Mouse (Mus musculus) heart, adult 18-20 months (tissue): ENCODE results near the gene Bcar3. TPM values are rescaled to one million over a fixed set of nuclear protein-coding genes. Genes with fewer than 3 reads are reported as not detected.

Experiments used
- DNase-seq, 2 experiments: peaks; one replicate each; pipeline ENCODE4 v3.0.0; 2021 to 2022; ENCODE audit warnings: mixed read lengths in 1 of 2
- total RNA-seq, 2 experiments: library from RNA; stranded (reverse); gene quantifications; 2 replicates each; pipeline ENCODE4 v1.2.3; 2021

Bcar3 gene
- total RNA-seq, 2 experiments from 2014 or later, result 7.0 to 9.5 TPM

DNA sequence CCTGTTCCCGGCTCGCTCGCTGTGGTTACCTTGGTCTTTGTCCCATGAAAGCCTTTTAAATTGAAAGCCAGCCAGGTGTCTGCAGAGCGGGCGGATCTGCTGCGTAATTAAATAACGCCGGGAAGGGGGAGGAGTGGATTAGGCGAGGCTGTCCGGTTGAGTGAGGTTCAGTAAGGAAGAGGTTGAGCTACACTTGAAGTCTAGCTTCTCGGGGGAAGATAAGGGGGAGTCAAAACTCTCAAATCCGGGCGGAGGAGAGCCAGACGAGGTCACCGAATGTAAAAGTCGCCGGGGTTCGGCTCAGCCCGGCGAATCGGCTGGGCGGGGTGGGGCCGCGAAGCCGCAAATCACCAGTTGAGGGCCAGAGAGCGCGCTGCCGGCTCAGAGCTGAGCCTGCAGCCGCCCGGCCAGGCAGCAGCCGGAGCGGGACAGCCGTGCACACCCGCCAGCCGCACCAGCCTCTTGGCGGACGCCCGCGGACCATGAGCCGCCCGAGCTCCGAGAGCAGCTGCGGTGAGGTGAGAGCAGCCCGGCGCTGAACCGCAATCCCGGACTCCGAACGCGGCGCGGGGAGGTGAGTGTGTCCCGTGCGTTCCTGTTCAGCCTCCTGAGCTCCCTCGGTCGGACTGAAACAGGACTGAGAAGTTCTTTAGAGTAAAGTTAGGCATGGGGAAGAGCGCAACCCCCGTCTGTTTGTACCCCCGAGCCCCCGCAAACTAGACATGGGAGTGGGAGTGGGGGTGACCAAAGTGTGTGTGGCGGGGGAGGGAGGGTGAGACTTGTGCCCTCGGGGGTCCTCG lies 125.9 kb downstream of the Bcar3 start:
- DNase-seq, result peak; percentile 84 to 87

DNA sequence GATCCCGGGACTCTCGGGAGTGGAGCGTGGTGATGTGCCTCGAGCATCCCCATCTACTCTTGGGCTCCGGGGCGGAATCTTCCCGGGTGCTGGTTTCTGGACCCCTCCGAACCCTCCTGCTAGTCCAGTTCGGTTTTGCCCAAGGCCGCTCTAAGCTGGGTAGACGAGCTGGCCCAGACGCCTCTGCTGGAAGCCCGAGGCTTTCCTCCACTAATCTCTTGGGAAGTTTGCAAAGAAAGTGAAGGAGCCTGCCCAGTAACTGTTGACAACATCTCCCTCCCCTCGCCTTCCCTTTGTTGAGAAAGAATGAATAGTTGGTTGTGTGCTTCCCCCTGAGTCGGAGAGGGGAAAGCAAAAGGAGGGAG lies 126.5 kb downstream of the Bcar3 start:
- peak; percentile 43 to 54 for DNase-seq

- no peak for DNase-seq
Measured at GRCm38 (mm10) chr3:122421042-122421702, 127.2 kb downstream of the Bcar3 start.

DNA sequence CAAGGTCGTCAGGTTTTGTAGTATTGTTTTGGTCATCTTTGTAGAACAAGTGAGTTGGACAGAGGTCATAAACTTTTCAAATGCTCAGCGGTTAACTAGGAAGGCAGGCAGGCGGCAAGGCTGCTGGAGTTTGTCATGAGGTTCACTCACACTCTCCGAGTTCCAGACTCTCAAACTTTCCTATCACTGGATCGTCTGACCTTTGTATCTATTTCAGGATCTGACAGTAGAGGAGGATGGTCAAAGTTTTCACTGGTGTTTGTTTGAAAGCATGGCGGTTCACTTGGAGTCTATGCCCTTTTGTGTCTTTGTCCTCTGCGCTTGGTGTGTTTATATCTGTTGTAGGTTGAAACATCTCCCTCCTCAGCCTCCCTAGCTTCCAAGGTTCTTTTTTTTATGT lies 127.9 kb downstream of the Bcar3 start:
- no peak for DNase-seq

- peak in 1 of 2 experiments; percentile 14 for DNase-seq
Measured at GRCm38 (mm10) chr3:122422276-122422675, 128.3 kb downstream of the Bcar3 start.

DNA sequence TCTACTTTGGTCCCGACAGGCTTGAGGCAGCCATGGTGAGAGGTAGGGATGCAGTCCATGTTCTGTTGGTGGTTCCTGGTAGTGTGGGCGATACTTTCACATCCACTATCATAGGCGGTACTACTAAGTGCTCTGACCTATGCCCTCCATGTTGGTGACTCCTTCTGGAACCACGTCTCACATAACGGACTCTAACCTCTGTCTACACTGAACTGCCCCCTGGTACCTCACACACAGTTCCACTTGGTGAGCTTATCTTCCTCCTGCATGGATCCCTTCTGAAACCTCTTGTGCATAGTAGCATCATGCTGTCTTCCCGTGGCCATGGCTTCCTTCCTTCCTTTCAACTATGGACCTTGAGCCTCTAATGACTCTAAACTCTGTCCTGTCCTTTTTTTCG lies 129.7 kb downstream of the Bcar3 start:
- no peak for DNase-seq

GRCm38 (mm10) chr3:122428325-122428821 lies 134.4 kb downstream of the Bcar3 start:
- no peak for DNase-seq

DNA sequence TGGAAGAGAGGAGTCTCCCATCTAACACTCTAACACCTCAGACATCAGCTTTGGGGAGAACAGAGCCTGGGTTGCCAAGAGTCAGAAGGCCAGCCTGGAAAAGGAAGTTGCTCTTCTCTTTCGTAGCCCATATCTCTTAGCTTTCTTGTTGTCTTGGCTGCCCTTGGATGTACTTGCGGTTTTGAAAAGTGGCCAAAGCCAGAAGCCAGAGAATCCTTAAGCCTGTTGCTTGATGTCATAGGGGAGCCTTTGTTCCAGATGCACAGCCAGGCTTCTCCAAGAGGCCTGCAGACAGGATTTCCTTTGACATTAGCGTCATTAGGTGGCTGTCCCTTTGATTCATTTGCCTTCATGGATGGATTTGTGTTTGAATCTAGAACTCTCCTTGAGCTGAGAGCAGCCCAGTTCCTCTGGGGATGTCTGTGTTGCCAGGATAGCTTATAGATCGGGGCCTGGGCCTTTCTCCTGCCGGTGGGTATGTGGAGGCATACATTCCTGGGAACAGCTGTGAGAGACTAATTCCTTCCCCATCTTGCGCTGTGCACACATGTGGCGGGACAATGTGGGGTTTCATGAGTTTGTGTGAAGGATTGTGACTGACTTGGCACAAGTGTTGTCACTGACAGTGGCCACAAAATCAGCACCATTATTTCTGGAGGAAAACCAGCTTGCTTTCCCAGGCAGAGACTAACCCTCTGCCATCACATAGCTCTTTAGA lies 137.0 kb downstream of the Bcar3 start:
- DNase-seq, result peak; percentile 67 to 84

DNA sequence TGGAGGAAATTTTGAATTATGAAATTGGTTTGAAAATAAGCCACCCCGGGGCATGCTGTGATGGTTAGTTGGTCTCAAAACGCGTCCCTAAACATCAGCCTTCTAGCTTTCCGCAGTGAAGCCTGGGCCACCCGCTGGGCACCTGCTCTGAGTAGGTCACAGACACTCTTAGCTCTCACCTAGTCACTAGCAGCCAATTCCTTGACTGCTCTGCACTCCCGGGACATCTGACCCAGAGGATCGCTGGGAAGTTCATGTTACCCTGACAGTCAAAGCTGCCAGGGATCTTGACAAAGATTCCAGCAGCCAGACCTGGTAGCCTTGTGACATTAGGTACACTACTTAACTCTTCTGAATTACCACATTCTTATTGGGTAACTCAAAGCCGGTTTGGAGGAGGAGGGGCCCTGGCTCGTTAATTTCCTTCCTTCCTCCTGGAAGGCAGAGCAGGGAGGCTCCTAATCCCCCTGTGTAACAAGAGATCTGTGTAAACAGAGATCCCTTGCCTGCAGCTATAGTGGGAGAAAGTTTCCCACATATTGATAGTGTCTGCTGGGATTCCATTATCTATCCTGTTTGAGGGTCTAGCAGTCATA lies 139.0 kb downstream of the Bcar3 start:
- no peak for DNase-seq

DNA sequence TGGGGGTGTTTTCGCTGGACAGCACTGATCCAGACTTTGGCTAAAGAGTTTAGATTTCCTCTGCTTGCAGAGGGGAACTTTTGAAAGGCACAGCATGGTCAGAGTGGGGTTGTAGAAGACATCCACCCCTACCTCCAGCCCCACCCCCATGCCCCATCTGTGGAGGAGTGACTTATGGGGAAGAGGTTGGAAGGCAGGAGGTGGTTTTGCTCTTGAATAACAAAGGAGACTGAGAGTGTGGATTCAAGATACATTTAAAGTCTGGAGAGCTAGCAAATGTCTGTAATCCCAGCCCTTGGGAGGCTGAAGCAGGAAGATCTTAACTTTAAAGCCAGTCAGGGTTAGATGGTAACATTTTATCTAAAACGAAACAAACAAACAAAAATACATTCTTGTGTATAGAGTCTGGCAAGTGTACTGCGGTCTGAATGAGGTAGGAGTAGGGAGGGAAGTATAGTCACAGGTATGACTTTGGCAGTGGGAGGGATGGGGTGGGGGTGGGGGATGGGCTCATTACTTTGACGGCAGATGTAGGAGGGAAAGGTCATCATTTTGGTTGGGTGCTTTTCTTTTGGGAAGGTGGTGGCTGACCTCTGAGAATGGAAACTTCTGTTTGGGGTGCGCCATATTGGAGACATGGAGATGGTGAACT lies 140.2 kb downstream of the Bcar3 start:
- no peak for DNase-seq

DNA sequence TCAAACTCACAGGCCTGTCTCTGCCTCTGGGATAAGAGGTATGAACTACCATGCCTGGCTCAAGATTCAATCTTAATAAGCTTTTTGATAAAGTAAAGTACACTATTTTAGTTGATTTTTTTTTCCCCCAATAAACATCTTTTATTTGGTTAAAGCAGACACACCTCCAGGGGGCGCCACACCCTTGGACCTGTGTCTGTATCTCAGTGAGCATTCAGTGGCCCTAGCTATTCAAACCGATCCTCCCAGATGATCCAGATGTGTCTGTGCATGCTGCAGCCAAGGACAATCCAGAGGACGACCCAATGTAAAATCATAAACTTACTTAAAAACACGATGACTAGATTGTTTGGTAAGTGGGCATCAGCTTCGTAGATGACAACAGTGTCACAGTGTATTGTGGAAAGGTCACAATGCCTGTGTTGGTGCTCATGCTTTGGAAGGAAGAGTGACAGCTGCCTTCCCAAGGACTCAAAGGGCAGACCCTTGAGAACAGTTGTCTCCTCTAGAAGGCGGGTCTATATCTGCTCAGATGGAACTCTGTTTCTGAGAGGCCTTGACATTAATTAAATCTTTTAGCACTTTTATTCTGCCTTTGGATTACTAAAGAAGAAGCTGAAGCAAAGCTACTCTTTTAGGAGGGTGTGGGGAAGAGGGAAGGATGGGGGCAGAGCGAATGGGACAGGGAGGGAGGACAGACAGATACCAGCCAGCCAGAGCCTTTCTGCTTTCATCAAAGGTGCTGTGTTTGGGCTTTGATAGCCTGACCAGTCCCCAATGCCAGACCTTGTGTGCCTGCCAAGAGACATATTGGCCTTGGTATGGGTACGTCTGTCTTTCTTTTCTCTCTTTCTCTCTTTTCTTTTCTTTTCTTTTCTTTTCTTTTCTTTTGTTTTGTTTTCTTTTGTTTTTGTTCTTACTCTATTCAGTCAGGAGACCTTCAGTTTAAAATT lies 141.3 kb downstream of the Bcar3 start:
- DNase-seq, result no peak

DNA sequence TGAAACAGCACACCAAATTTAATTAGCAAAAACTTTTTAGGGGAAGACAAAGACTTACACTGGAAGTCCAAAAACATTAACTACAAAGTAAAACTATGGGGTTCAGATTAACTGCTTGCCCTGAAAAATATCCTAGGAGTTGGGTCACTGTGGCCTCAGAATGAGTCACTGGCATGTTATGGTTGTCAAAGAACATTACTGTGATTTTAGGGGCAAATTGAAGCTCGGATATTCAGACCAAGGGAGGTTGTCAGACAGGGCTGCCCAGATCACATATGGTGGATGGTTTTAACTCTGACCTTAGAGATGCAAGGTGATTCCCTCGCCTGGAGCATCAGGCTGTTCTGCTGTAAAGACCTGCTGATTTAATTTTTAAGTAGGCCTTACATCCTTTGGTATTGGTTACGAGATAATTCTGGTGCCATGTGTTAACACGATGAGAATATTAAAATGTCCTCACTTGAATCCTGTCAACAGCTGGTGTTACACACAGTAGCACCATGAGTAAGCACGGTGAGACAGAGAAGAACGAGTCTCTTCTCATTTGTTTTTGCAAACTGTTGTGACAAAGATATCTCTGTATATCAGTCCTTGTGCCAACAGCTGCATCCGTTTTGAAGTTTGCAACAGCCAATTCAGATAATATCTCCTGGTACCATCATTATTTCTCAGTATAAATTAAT lies 144.3 kb downstream of the Bcar3 start:
- DNase-seq, result no peak

GRCm38 (mm10) chr3:122445696-122446095 lies 151.8 kb downstream of the Bcar3 start:
- DNase-seq, result no peak

DNA sequence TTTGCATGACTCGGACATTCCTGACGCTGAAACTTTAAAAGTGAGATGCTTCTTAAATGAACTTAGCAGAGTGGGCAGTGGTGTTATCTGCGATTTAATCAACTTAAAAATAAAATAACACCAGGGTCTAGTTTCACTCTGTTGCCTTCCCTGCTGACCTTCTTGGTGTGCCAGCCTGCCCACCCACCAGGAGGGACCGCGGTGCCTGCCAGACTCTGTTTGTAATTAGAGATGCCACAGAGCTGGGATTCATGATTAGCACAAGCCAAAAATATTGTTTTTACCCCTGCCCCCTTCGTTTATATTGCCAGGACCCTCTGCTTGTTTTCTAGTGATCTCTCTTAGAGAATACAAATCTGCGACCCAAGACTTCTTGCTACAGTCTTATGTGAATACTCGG lies 152.7 kb downstream of the Bcar3 start:
- DNase-seq, result no peak

DNA sequence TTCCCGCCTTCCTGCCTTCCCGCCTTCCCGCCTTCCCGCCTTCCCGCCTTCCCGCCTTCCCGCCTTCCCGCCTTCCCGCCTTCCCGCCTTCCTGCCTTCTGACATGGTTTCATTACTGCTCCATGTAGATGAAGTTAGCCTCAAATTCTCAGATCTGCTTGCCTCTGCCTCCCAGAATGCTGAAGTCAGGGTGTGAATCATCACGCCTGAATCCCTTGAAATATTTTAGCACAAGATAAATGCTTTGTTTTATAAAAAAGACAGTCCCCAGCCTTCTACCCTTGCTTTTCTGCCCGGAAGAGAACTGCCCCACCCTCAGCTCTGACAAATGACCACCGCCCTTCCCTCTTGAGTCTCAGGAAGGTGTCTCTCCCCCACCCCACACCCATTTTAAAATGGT lies 154.3 kb downstream of the Bcar3 start:
- no peak for DNase-seq

- no peak for DNase-seq
Measured at GRCm38 (mm10) chr3:122450041-122450440, 156.1 kb downstream of the Bcar3 start.

DNA sequence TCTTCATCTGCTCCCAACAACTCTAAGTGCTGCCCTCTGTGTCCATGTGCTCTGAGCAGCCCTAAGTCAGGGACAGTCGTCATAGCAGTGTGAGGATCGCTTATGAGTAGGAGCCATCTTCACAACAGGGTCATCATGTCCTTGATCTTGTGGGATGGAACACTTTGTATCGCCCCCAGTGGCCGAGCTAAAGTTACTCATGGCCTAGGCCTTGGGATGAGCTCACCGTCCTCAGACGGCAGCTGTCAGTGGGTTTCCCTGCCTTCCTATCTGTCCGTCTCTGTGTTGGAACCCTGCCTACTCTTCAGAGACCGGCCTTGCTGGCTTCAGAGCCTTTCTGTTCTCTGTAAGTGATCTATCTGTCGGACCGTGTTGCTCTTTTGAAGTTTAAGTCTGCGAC lies 159.9 kb downstream of the Bcar3 start:
- no peak for DNase-seq

DNA sequence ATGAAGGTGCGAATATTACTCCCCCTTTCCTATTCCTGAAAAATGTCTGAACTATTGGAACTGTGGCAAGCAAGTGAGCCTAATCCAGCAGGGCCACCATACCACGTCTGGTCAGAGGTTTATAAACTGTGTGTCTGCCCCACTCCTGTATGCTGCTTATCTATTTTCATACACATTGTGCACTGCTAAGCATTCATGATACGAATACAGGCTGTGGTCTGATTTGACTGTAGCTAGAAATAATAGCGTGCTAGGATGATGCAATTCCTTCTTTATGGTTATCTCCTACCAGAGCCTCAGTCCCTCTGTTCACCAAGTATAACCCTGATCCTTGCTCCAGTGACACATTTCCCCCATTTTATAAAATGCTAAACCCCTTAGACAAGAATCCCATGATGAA lies 162.2 kb downstream of the Bcar3 start:
- DNase-seq, result no peak

DNA sequence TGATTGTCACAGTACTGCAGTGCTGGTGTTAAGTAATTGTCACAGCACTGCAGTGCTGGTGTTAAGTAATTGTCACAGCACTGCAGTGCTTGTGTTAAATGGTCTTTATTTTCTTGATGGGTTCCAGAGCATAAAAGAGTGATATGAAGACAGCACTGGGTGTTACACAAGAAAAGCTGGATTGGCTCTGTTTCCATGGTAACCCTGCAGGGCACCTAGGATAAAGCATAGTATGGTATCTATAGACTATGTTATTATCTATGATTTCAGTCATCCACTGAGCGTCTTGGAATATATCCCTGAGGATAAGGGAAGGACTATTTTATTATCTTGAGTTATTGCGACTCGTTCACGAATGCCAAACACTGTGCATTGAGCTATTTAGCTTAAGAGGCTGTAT lies 162.9 kb downstream of the Bcar3 start:
- DNase-seq, result no peak

- DNase-seq, result no peak
Measured at GRCm38 (mm10) chr3:122457723-122458122, 163.8 kb downstream of the Bcar3 start.
